Mouse (Mus musculus): Measurements from ENCODE around the gene Enpp6. TPM values are rescaled to one million over a fixed set of nuclear protein-coding genes. Genes with fewer than 3 reads are reported as not detected.

Gene Enpp6
- total RNA-seq, 2 experiments from 2014 or later = 0.70 to 1.0 TPM

Other genes starting within 250 kb of the Enpp6 start
- 10 to 100 TPM; 46.8 to 54.1 TPM for gene Irf2, start 247.2 kb upstream of the Enpp6 start, total RNA-seq (2021)

Measured in adrenal gland, adult 18-20 months (tissue).